Mouse (Mus musculus) ES-E14 (cell line): Measurements from ENCODE around the gene Prkab2. TPM values are rescaled to one million over a fixed set of nuclear protein-coding genes. Genes with fewer than 3 reads are reported as not detected.

ENCODE experiments used
- DNase-seq: peaks from one replicate; pipeline ENCODE4 v3.0.0-alpha.2; 2013; ENCODE audit warnings: low read depth, low spot score
- H3K27ac ChIP-seq: 2 replicates; pipeline ENCODE4 v1.5.1; 2012; ENCODE audit warnings: low read depth, mild to moderate bottlenecking, low read length, moderate library complexity, mixed read lengths; ENCODE audit not compliant: poor library complexity, insufficient read depth, severe bottlenecking
- H3K36me3 ChIP-seq: 2 replicates; pipeline ENCODE4 v1.6.1; 2012; ENCODE audit warnings: mild to moderate bottlenecking, low read length, moderate library complexity, mixed read lengths; ENCODE audit not compliant: control insufficient read depth, poor library complexity, insufficient read depth, severe bottlenecking
- H3K4me1 ChIP-seq, 2 experiments: fragments of 150-350 bp in 1 of 2; sonication (generic) in 1 of 2; 2 replicates each; pipeline ENCODE4 v1.6.1; 2012; ENCODE audit warnings: low read length in 2 of 2, mild to moderate bottlenecking in 1 of 2, mixed read lengths in 1 of 2; ENCODE audit not compliant: control insufficient read depth in 2 of 2, insufficient read depth in 2 of 2, poor library complexity in 1 of 2
- H3K4me3 ChIP-seq, 2 experiments: fragments of 150-350 bp in 1 of 2; sonication (generic) in 1 of 2; 2 replicates each; pipeline ENCODE4 v1.5.1; 2012; ENCODE audit warnings: low read length in 2 of 2, low read depth in 1 of 2, mild to moderate bottlenecking in 1 of 2, mixed read lengths in 1 of 2; ENCODE audit not compliant: insufficient read depth in 1 of 2, poor library complexity in 1 of 2, severe bottlenecking in 1 of 2
- H3K9ac ChIP-seq: 2 replicates; pipeline ENCODE4 v1.6.1; 2012; ENCODE audit warnings: low read depth, mild to moderate bottlenecking, low read length, mixed read lengths; ENCODE audit not compliant: poor library complexity, insufficient read depth, severe bottlenecking
- H3K9me3 ChIP-seq: fragments of 150-350 bp; sonication (generic); 2 replicates; pipeline ENCODE4 v1.6.1; 2012; ENCODE audit warnings: low read depth, mild to moderate bottlenecking, low read length; ENCODE audit not compliant: control insufficient read depth, insufficient read depth
- CHD2 ChIP-seq: IDR thresholded peaks from 2 replicates; pipeline ENCODE4 v1.6.1; 2014; ENCODE audit warnings: mild to moderate bottlenecking, low read depth, low read length, inconsistent platforms
- HCFC1 ChIP-seq: IDR thresholded peaks from 2 replicates; pipeline ENCODE4 v1.6.1; 2012; ENCODE audit warnings: low read length, inconsistent platforms, borderline replicate concordance; ENCODE audit not compliant: insufficient read depth
- MAFK ChIP-seq: IDR thresholded peaks from 2 replicates; pipeline ENCODE4 v1.6.1; 2014; ENCODE audit warnings: mild to moderate bottlenecking, low read depth, low read length, inconsistent platforms; ENCODE audit not compliant: insufficient read depth
- ZC3H11A ChIP-seq: IDR thresholded peaks from 2 replicates; pipeline ENCODE4 v1.6.1; 2012; ENCODE audit warnings: low read depth, mild to moderate bottlenecking, inconsistent platforms, low read length, borderline replicate concordance
- ZNF384 ChIP-seq: IDR thresholded peaks from 2 replicates; pipeline ENCODE4 v1.6.1; 2012; ENCODE audit warnings: low read depth, low read length, inconsistent platforms
- in situ Hi-C, 2 experiments: fragments of 600-800 bp; cut with MboI; formaldehyde crosslinking; loops; one replicate each; pipeline ENCODE4 v1.15.1; 2025; ENCODE audit warnings: low sequenced_read_pairs in 2 of 2, inconsistent platforms in 1 of 2; ENCODE audit not compliant: unreplicated experiment in 2 of 2
- total RNA-seq: library from RNA; depleted of rRNA; stranded (reverse); fragments of 300-350 nt; gene quantifications from 2 replicates; pipeline ENCODE4 v1.2.3, GENCODE M21; 2012

The Prkab2 gene
- total RNA-seq, 1 experiment = 7.5 TPM

- Histone ChIP-seq H3K9ac (no peak overlapping the region), H3K36me3 (no peaks in the 10 kb centered on the region), H3K4me3 (no peak overlapping the region), H3K27ac (no peak overlapping the region), H3K9me3 (no peaks in the 10 kb centered on the region; the same call in 1 of the 2 replicates), H3K4me1 (no peaks in the 10 kb centered on the region)
- DNase-seq = no peak
- TF ChIP-seq ZC3H11A (no peak), ZNF384 (no peak), MAFK (no peak), CHD2 (no peak), HCFC1 (no peak)
- in situ Hi-C loops = no loop called here
Measured at GRCm38 (mm10) chr3:97648518-97648917, 9.5 kb upstream of the Prkab2 start.

GRCm38 (mm10) chr3:97649022-97649421 is 9.0 kb upstream of the Prkab2 start:
- in situ Hi-C loops = no loop called here
- no peak for TF ChIP-seq ZNF384
- TF ChIP-seq ZC3H11A = no peak
- DNase-seq = no peak
- no peak overlapping the region for H3K9ac ChIP-seq
- no peak overlapping the region for H3K27ac ChIP-seq
- no peaks in the 10 kb centered on the region for H3K4me1 ChIP-seq
- no peaks in the 10 kb centered on the region; the same call in 1 of the 2 replicates for H3K9me3 ChIP-seq
- no peaks in the 10 kb centered on the region for H3K36me3 ChIP-seq
- H3K4me3 ChIP-seq = no peak overlapping the region

- TF ChIP-seq ZC3H11A = no peak
- no peak for TF ChIP-seq MAFK
- Histone ChIP-seq H3K4me1 (no peaks in the 10 kb centered on the region), H3K36me3 (no peaks in the 10 kb centered on the region), H3K9ac (no peak overlapping the region), H3K9me3 (no peaks in the 10 kb centered on the region; the same call in 1 of the 2 replicates), H3K4me3 (no peak overlapping the region), H3K27ac (no peak overlapping the region)
- in situ Hi-C loops = no loop called here
- no peak for DNase-seq
Measured at GRCm38 (mm10) chr3:97649469-97649868, 8.5 kb upstream of the Prkab2 start.

- Histone ChIP-seq H3K4me3 (no peak overlapping the region), H3K9ac (no peak overlapping the region), H3K4me1 (no peaks in the 10 kb centered on the region), H3K27ac (no peak overlapping the region), H3K36me3 (no peaks in the 10 kb centered on the region), H3K9me3 (no peaks in the 10 kb centered on the region; the same call in 1 of the 2 replicates)
- in situ Hi-C loops = no loop called here
- DNase-seq = no peak
- TF ChIP-seq HCFC1 = no peak
- TF ChIP-seq ZC3H11A = no peak
- no peak for TF ChIP-seq CHD2
- no peak for TF ChIP-seq MAFK
- no peak for TF ChIP-seq ZNF384
Measured at GRCm38 (mm10) chr3:97651604-97652003, 6.4 kb upstream of the Prkab2 start.

- Histone ChIP-seq H3K9me3 (no peaks in the 10 kb centered on the region; the same call in 1 of the 2 replicates), H3K4me1 (no peaks in the 10 kb centered on the region; a peak in 1 of 4 replicates), H3K27ac (no peak overlapping the region), H3K9ac (no peak overlapping the region), H3K36me3 (no peaks in the 10 kb centered on the region), H3K4me3 (no peak overlapping the region)
- TF ChIP-seq CHD2 = no peak
- TF ChIP-seq ZNF384 = no peak
- no peak for TF ChIP-seq ZC3H11A
- in situ Hi-C loops = no loop called here
- no peak for DNase-seq
Measured at GRCm38 (mm10) chr3:97653781-97654180, 4.2 kb upstream of the Prkab2 start.
